Mouse (Mus musculus): ENCODE results near the gene Rnaseh2c. TPM values are rescaled to one million over a fixed set of nuclear protein-coding genes. Genes with fewer than 3 reads are reported as not detected.

The Rnaseh2c gene
- polyA plus RNA-seq (2015; fragmentation: Nextera tagmentation; extraction: Ambion mirVana), result 164 and 176 TPM in 2 replicates

DNA sequence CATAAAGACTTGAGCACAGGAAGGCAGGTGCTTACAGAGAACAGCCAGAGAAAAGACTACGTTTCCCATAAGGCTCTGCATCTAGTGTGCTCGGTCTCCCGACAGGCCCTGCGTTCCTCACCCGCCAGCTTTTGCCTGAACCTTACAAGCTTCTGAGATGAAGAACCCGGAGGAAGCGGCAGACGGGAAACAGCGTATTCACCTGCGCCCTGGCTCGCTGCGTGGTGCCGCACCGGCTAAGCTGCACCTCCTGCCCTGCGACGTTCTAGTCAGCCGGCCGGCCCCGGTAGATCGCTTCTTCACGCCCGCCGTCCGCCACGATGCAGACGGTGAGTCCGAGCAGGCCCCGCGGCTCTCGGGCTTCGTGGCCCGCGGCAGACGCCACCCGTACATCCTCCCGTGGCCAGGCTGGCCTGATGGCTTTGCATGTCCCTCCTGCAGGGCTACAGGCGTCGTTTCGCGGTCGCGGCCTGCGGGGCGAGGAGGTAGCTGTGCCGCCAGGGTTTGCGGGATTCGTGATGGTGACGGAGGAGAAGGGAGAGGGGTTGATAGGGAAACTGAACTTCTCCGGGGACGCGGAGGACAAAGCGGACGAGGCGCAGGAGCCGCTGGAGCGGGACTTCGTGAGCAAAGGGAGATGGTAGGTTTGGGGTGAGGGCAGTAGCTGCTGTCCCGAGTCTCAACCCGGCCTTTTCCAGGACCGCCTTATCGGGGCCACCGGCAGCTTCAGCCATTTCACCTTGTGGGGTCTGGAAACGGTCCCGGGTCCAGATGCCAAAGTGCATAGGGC is at the start of gene Rnaseh2c:
Gene Rnaseh2c, plus strand, starts transcription at position 122 of the 790 bp plus-strand sequence.
- DNase-seq (peak; percentile 72), ATAC-seq (ENCODE audit: low read depth) (peak; percentile 84)
- peaks cover 43% of the 10 kb centered on the region for H3K36me3 ChIP-seq
- WGBS (ENCODE audit: insufficient replicate concordance), result under 1% methylated on average over 64 of the region's 64 CpGs
- peak within 1 kb of the TSS; percentile 90 for H3K27ac ChIP-seq
- peak within 1 kb of the TSS; percentile 92 for H3K4me3 ChIP-seq (replicated peaks)
- H3K27me3 ChIP-seq, result no peaks in the 10 kb centered on the region
- H3K4me1 ChIP-seq (replicated peaks), result peaks cover 28% of the 10 kb centered on the region
- peak within 1 kb of the TSS; percentile 97 for H3K9ac ChIP-seq
- H3K4me2 ChIP-seq, result peak within 1 kb of the TSS; percentile 94
- H3K9me3 ChIP-seq (replicated peaks), result no peaks in the 10 kb centered on the region

DNA sequence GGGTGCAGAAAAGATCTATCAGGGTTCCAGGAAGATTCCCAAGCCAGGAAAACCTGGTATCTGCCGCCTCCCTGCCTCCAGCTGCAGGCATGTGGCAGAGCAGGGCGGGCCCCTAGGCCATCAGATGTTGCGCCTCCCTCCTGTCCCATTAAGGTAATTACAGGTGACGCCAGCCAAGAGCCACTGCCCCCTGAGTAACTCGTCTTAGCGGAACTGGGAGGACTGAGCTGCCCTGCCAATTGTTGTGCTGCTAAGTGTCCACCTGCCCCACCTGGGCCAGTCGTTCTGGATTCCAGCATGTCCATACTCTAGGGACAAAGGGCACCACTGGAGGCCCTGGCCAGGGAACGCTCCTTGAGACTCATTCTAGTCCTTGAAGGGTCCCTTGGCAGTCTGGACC is 47.9 kb upstream of the Rnaseh2c start:
- Histone ChIP-seq H3K36me3 (no peaks in the 10 kb centered on the region), H3K9ac (no peak overlapping the region), H3K4me1 (replicated peaks) (no peaks in the 10 kb centered on the region), H3K4me2 (no peak overlapping the region), H3K4me3 (replicated peaks) (no peak overlapping the region), H3K9me3 (replicated peaks) (no peaks in the 10 kb centered on the region), H3K27me3 (peaks cover 49% of the 10 kb centered on the region), H3K27ac (no peak overlapping the region)
- WGBS (ENCODE audit: insufficient replicate concordance), result 69% methylated on average over 8 of the region's 8 CpGs
- DNase-seq, result no peak
- ATAC-seq (ENCODE audit: low read depth), result no peak

- H3K9me3 ChIP-seq (replicated peaks), result no peaks in the 10 kb centered on the region
- H3K27ac ChIP-seq, result no peak overlapping the region
- no peak overlapping the region for H3K4me3 ChIP-seq (replicated peaks)
- no peaks in the 10 kb centered on the region for H3K36me3 ChIP-seq
- H3K9ac ChIP-seq, result no peak overlapping the region
- H3K27me3 ChIP-seq, result peaks cover 53% of the 10 kb centered on the region
- no peak overlapping the region for H3K4me2 ChIP-seq
- DNase-seq, result no peak
- 75% methylated on average over 14 of the region's 14 CpGs for WGBS (ENCODE audit: insufficient replicate concordance)
- ATAC-seq (ENCODE audit: low read depth), result no peak
- peaks cover under 1% of the 10 kb centered on the region; the same call in 1 of the 2 replicates for H3K4me1 ChIP-seq (replicated peaks)
Measured at GRCm38 (mm10) chr19:5554212-5554611, 47.5 kb upstream of the Rnaseh2c start.

DNA sequence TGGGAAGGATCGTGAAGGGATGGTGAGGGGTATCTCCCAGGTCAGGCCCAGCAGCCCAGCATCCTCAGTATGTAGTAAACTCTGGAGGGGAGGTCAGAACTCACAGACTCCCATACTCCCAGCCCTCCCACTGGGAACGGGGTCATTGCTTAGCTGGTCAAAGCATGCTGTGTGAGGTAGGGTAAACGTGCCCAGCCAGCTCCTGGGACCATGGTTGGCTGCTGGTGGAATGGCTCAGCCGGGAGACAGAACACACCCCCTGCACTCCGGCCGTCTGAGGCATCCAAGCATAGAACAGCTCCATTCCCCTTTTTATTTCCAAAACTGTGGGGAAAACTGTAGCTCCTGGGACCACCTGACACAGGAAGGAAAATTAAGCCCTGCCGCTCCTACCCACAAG is 43.5 kb upstream of the Rnaseh2c start:
- H3K27ac ChIP-seq, result no peak overlapping the region
- H3K4me1 ChIP-seq (replicated peaks), result peaks cover 21% of the 10 kb centered on the region
- DNase-seq (no peak), ATAC-seq (ENCODE audit: low read depth) (no peak)
- 43% methylated on average over 7 of the region's 7 CpGs for WGBS (ENCODE audit: insufficient replicate concordance)
- no peak overlapping the region for H3K4me3 ChIP-seq (replicated peaks)
- no peaks in the 10 kb centered on the region for H3K36me3 ChIP-seq
- H3K4me2 ChIP-seq, result no peak overlapping the region
- no peak overlapping the region for H3K9ac ChIP-seq
- H3K9me3 ChIP-seq (replicated peaks), result no peaks in the 10 kb centered on the region
- peaks cover 90% of the 10 kb centered on the region for H3K27me3 ChIP-seq

DNA sequence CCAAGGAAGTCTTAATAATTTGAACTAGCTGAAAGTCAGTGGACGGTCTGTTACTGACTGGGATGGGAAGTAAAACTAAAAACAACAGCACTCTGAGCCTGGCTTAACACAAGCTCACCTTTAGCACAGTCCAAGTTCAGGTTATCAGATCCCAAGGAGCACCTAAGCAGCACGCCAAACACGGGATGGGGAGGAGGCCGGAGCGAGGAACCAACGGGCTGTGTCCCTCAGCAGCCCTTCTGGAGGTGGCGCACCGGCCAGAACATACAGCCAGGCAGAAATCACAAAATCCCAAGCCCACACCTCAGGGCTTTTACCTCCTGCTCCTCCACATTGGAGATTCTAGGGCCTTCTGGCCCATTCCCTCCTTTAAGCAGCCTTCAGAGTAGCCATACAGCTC is 42.9 kb upstream of the Rnaseh2c start:
- H3K9ac ChIP-seq, result no peak overlapping the region
- peaks cover 96% of the 10 kb centered on the region for H3K27me3 ChIP-seq
- WGBS (ENCODE audit: insufficient replicate concordance), result 60% methylated on average over 8 of the region's 8 CpGs
- H3K27ac ChIP-seq, result no peak overlapping the region
- DNase-seq (no peak), ATAC-seq (ENCODE audit: low read depth) (no peak)
- no peaks in the 10 kb centered on the region for H3K9me3 ChIP-seq (replicated peaks)
- no peaks in the 10 kb centered on the region for H3K36me3 ChIP-seq
- H3K4me1 ChIP-seq (replicated peaks), result peaks cover 21% of the 10 kb centered on the region
- no peak overlapping the region for H3K4me2 ChIP-seq
- H3K4me3 ChIP-seq (replicated peaks), result no peak overlapping the region

GRCm38 (mm10) chr19:5559229-5559628 is 42.4 kb upstream of the Rnaseh2c start:
- DNase-seq (no peak), ATAC-seq (ENCODE audit: low read depth) (no peak)
- Histone ChIP-seq H3K27me3 (peaks cover 99% of the 10 kb centered on the region), H3K4me2 (no peak overlapping the region), H3K27ac (no peak overlapping the region), H3K9ac (no peak overlapping the region), H3K36me3 (no peaks in the 10 kb centered on the region), H3K9me3 (replicated peaks) (no peaks in the 10 kb centered on the region), H3K4me3 (replicated peaks) (no peak overlapping the region), H3K4me1 (replicated peaks) (peaks cover 21% of the 10 kb centered on the region)
- WGBS (ENCODE audit: insufficient replicate concordance), result 26% methylated on average over 8 of the region's 8 CpGs

DNA sequence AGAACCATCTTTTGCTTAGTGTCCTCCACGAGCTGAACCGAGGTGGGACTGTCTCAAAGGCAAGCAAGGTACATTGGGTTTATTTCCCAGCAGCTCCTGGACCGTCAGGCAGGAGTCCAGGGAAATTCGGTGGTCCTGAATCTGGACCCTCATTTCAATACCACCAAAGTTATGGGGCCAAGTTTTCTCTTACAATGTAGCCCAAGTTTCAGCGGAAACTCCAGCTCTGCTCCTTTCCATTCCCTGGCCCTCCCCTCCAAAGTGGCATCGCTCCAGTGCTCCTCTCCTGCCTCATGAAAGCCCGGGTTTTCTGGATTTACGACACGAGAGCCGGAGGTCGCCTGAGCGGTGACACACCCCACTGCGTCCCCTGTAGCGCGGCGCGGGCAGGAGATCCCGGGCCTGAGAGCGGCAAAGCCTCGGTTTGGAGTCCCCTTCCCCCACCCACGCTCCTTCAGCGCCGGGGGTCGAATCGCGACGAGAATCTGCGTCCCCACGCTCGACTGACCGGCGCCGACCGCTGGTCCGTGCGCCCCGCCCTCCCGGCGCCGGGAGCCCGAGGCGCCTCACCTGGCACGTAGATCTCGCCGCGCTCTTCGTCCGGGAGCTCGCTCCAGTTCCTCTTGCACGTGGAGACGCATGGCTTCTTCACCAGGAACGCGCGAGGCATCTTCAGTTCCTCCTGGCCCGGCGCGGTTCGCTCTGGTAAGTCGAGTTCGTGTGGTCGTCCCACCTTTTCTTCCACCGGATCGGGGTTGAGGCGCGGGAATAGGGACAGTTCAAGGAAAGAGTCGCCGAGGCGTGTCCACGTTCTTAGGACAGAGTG is 41.8 kb upstream of the Rnaseh2c start:
- Histone ChIP-seq H3K4me2 (peak overlapping the region; percentile 57), H3K9ac (no peak overlapping the region), H3K27me3 (peaks cover 100% of the 10 kb centered on the region), H3K4me1 (replicated peaks) (peaks cover 21% of the 10 kb centered on the region), H3K4me3 (replicated peaks) (peak overlapping the region; percentile 39), H3K27ac (no peak overlapping the region), H3K36me3 (no peaks in the 10 kb centered on the region), H3K9me3 (replicated peaks) (no peaks in the 10 kb centered on the region)
- DNase-seq (no peak), ATAC-seq (ENCODE audit: low read depth) (no peak)
- WGBS (ENCODE audit: insufficient replicate concordance), result 2% methylated on average over 69 of the region's 69 CpGs

DNA sequence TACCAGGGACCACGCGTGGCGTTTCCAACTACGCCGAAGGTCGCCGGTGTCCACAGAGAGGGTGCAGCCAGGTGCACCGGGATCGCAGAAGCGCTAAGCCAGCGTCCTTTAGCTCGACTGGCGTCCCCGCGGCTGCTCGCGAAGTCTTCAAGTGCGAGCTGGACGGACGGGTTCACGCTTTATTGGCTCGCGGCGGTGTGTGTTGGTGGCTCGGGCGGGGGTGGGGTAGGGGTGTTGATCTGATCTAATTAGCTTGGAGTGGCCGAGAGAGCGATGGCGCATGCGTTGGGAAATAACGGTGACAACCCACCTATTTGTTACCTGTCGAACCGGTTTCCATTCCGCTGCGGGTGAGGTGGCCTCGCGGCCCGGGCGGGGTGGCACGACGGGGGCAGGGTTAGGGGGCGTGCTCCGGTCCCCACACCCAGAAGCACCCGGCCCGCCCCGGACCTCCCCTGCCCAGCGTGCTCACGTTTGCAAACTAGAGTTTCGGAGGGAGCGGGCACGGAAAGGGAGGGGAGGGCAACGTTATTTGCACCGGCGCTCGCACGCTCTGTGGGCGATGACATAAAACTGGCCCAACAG is 41.1 kb upstream of the Rnaseh2c start, which contains the start of gene Ovol1:
Gene Ovol1, minus strand, starts transcription at position 190 of the 585 bp plus-strand sequence.
- H3K27ac ChIP-seq, result no peak within 1 kb of the TSS
- no peak for ATAC-seq (ENCODE audit: low read depth)
- H3K9ac ChIP-seq, result no peak within 1 kb of the TSS

GRCm38 (mm10) chr19:5561252-5561790 is 40.4 kb upstream of the Rnaseh2c start:
- Histone ChIP-seq H3K4me2 (peak overlapping the region; percentile 57; the same call in 1 of the 2 replicates), H3K9me3 (replicated peaks) (no peaks in the 10 kb centered on the region), H3K27me3 (peaks cover 100% of the 10 kb centered on the region), H3K4me3 (replicated peaks) (peak overlapping the region; percentile 39; the same call in 1 of the 2 replicates), H3K27ac (no peak overlapping the region), H3K36me3 (no peaks in the 10 kb centered on the region), H3K9ac (no peak overlapping the region), H3K4me1 (replicated peaks) (peaks cover 23% of the 10 kb centered on the region)
- WGBS (ENCODE audit: insufficient replicate concordance), result 22% methylated on average over 10 of the region's 10 CpGs
- DNase-seq (no peak), ATAC-seq (ENCODE audit: low read depth) (no peak)

More for the DNA sequence above, 41.1 kb upstream of the Rnaseh2c start, which contains the start of gene Ovol1:
- WGBS (ENCODE audit: insufficient replicate concordance), result 3% methylated on average over 57 of the region's 57 CpGs
- Histone ChIP-seq H3K9me3 (replicated peaks) (no peaks in the 10 kb centered on the region), H3K4me2 (peak within 1 kb of the TSS; percentile 57), H3K27me3 (peaks cover 100% of the 10 kb centered on the region), H3K4me1 (replicated peaks) (peaks cover 21% of the 10 kb centered on the region), H3K36me3 (no peaks in the 10 kb centered on the region), H3K4me3 (replicated peaks) (peak within 1 kb of the TSS; percentile 39)
- no peak for DNase-seq

DNA sequence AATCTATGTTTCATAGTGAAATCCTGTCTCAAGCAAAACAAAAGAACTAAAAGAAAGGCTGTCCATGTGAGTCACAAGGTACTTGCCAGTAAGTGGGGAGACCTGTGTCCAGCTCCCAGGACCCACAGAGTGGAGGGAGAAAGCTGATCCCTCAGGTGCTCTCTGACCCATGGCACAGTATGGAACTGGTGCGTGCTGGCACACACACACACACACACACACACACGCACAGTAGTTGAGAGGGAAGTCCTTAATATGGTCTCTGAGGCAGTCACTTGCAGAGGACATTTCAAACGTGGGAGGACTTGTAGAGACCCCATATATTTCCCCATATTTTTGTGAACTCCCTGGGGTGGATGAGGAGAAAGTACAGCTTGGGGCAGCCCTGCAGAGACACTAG is 39.8 kb upstream of the Rnaseh2c start:
- H3K4me1 ChIP-seq (replicated peaks), result peaks cover 28% of the 10 kb centered on the region
- no peak overlapping the region for H3K4me3 ChIP-seq (replicated peaks)
- H3K9ac ChIP-seq, result no peak overlapping the region
- no peak for DNase-seq
- H3K9me3 ChIP-seq (replicated peaks), result no peaks in the 10 kb centered on the region
- WGBS (ENCODE audit: insufficient replicate concordance), result 44% methylated on average over 3 of the region's 3 CpGs
- no peak for ATAC-seq (ENCODE audit: low read depth)
- peaks cover 100% of the 10 kb centered on the region for H3K27me3 ChIP-seq
- H3K36me3 ChIP-seq, result no peaks in the 10 kb centered on the region
- no peak overlapping the region for H3K4me2 ChIP-seq
- no peak overlapping the region for H3K27ac ChIP-seq

DNA sequence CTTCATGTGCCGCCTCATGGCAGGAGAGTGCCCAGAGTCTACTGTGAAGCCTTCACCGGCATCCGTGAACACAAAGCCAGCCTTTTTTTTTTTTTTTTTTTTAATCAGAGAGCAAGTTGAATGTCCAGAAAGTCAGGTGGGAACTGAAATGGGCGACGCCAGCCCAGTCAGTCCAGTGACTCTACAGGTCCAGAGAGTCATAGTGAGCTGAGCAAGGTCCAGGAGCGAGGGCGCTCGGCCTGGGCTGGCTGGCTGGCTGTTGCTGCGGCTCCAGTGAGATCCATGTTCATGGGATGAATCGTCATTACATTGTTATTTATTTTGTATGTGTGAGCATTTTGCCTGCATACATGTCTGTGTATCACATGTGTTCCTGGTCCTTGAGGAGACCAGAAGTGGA is 38.9 kb upstream of the Rnaseh2c start:
- 77% methylated on average over 10 of the region's 10 CpGs for WGBS (ENCODE audit: insufficient replicate concordance)
- Histone ChIP-seq H3K36me3 (no peaks in the 10 kb centered on the region), H3K9ac (no peak overlapping the region), H3K4me3 (replicated peaks) (no peak overlapping the region), H3K27me3 (peaks cover 94% of the 10 kb centered on the region), H3K4me2 (no peak overlapping the region), H3K9me3 (replicated peaks) (no peaks in the 10 kb centered on the region), H3K27ac (no peak overlapping the region), H3K4me1 (replicated peaks) (peaks cover 36% of the 10 kb centered on the region)
- DNase-seq (no peak), ATAC-seq (ENCODE audit: low read depth) (no peak)

Measured in liver, embryonic 13.5 days (tissue).